Mouse (Mus musculus) ES-Bruce4 (cell line): ENCODE data around the gene Plgrkt.

ENCODE experiments used
- CTCF ChIP-seq: IDR thresholded peaks from one replicate; pipeline ENCODE4 v1.8.1; 2011; ENCODE audit warnings: low read depth, low read length
- EP300 ChIP-seq: IDR thresholded peaks from 2 replicates; pipeline ENCODE4 v1.6.1; 2011; ENCODE audit warnings: low read depth, low read length; ENCODE audit not compliant: insufficient read depth
- POLR2A ChIP-seq: IDR thresholded peaks from one replicate; pipeline ENCODE4 v1.8.1; 2011; ENCODE audit warnings: low read length; ENCODE audit not compliant: insufficient read depth

GRCm38 (mm10) chr19:29344868-29345267 is 22.3 kb downstream of the Plgrkt start:
- no peak for TF ChIP-seq EP300
- no peak for TF ChIP-seq CTCF
- no peak for TF ChIP-seq POLR2A
